Mouse (Mus musculus) erythroblast, embryonic 14.5 days (primary cell): ENCODE data around the gene Nme8.

ENCODE experiments used
- GATA1 ChIP-seq: IDR thresholded peaks from 2 replicates; pipeline ENCODE4 v1.6.1; 2012; ENCODE audit warnings: low read length, inconsistent platforms, mixed read lengths
- TAL1 ChIP-seq: IDR thresholded peaks from 3 replicates; pipeline ENCODE4 v1.6.1; 2012; ENCODE audit warnings: low read length, inconsistent platforms, mixed read lengths

- TF ChIP-seq GATA1, result no peak
- no peak for TF ChIP-seq TAL1
These were observed 72.8 kb downstream of the Nme8 start for GRCm38 (mm10) chr13:19624632-19625320.
